Mouse (Mus musculus): ENCODE measurements at regions not wholly inside any gene's neighbourhood (a gene's known extent, or its start where the extent isn't known, plus 50 kb on each side); places are given as distances from the start of the nearest gene placed in this dataset.

DNA sequence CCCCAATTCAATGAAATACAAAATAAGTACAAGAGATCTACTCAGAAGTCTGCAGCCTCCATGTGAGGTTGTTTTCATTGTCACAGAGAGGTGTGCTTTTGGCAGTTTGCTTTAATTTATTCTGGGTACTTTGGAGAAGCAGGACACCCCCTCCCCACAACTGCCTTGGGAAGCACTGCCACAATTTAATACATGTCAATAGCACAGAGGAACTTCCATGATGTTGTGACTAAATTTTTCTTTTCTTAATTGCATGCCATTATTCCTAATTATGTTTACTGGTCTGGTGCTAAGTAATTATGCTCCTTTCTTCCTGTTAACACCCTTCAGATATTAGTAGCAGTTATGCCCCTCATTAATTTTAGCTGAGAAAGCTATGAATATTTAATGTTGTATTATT lies 906.4 kb upstream of the B3galt2 start:
- no peak for TF ChIP-seq CTCF (IDR thresholded peaks at IDR 0.05; ENCODE audit: low read depth)
- no peak for TF ChIP-seq EP300 (optimal IDR thresholded peaks at IDR 0.05)

Measured in stomach, postnatal 0 days (tissue).